In genomic region chr2:58566410-58567065, GRCm38 (mm10) we compare ENCODE assay signal across 7 mouse cellular contexts. TPM values are rescaled to one million over a fixed set of nuclear protein-coding genes. Genes with fewer than 3 reads are reported as not detected.
DNase-seq lines count a peak whose midpoint lies in the region; ATAC-seq and TF ChIP-seq lines count a peak whose summit lies in the region.

No protein-coding gene starts in this region.

- H3K4me3 ChIP-seq in embryonic facial prominence, embryonic 10.5 days = peak overlapping the region; percentile 94
- peak overlapping the region; percentile 77 for H3K4me3 ChIP-seq in heart, adult 2 months
- peak overlapping the region; percentile 83 for H3K4me3 ChIP-seq in limb, embryonic 13.5 days
- peak overlapping the region; percentile 91 for H3K4me3 ChIP-seq in midbrain, embryonic 13.5 days (replicated peaks)

- no peaks in the 10 kb centered on the region for H3K36me3 ChIP-seq in embryonic facial prominence, embryonic 10.5 days (replicated peaks)
- no peaks in the 10 kb centered on the region for H3K36me3 ChIP-seq in heart, adult 2 months (ENCODE audit: control insufficient read depth, insufficient read depth, low read length)
- no peaks in the 10 kb centered on the region for H3K36me3 ChIP-seq in limb, embryonic 13.5 days
- H3K36me3 ChIP-seq in midbrain, embryonic 13.5 days = no peaks in the 10 kb centered on the region

- DNase-seq in adrenal gland, adult 8-10 months = peak; percentile 56
- peak; percentile 73 for DNase-seq in embryonic facial prominence, embryonic 10.5 days (ENCODE audit: low spot score)
- peak; percentile 78 to 81 for DNase-seq in heart, adult 2 months
- DNase-seq in kidney, adult 18-20 months = peak; percentile 76
- peak; percentile 14 to 22 for DNase-seq in spleen, postnatal 36 days (ENCODE audit: low spot score in 2 of 2)

- peak overlapping the region; percentile 97 for H3K27ac ChIP-seq in embryonic facial prominence, embryonic 10.5 days (replicated peaks)
- peak overlapping the region; percentile 91 for H3K27ac ChIP-seq in heart, adult 2 months
- peak overlapping the region; percentile 96 for H3K27ac ChIP-seq in limb, embryonic 13.5 days
- peak overlapping the region; percentile 98 for H3K27ac ChIP-seq in midbrain, embryonic 13.5 days

- H3K79me2 ChIP-seq in heart, adult 2 months (replicated peaks; ENCODE audit: control insufficient read depth, insufficient read depth, low read length) = peaks cover 10% of the 10 kb centered on the region

- TF ChIP-seq POLR2A in heart, adult 2 months (IDR thresholded peaks at IDR 0.05; ENCODE audit: insufficient read depth, low read depth, low read length) = no peak

- intact Hi-C loops in heart, adult 2 months (cut with DNase I) = loop anchor here (1.0 to 5.0 kb wide), 4 partner anchors 34 to 101 kb away; no protein-coding TSS in a partner anchor

- peaks cover 50% of the 10 kb centered on the region for H3K4me1 ChIP-seq in embryonic facial prominence, embryonic 10.5 days
- H3K4me1 ChIP-seq in heart, adult 2 months (ENCODE audit: control insufficient read depth, insufficient read depth, low read length) = peaks cover 13% of the 10 kb centered on the region
- H3K4me1 ChIP-seq in limb, embryonic 13.5 days = peaks cover 56% of the 10 kb centered on the region
- H3K4me1 ChIP-seq in midbrain, embryonic 13.5 days (replicated peaks) = peaks cover 45% of the 10 kb centered on the region

- ATAC-seq in limb, embryonic 13.5 days (ENCODE audit: low FRiP score, low read depth) = peak; percentile 60
- peak; percentile 77 for ATAC-seq in midbrain, embryonic 13.5 days

- TF ChIP-seq EP300 in heart, adult 2 months (IDR thresholded peaks at IDR 0.05; ENCODE audit: insufficient read depth, low read depth, low read length) = no peak

- peak overlapping the region; percentile 78 for H3K4me2 ChIP-seq in limb, embryonic 13.5 days (replicated peaks)
- H3K4me2 ChIP-seq in midbrain, embryonic 13.5 days (replicated peaks) = peak overlapping the region; percentile 72

- WGBS in embryonic facial prominence, embryonic 10.5 days = under 1% methylated on average over 78 of the region's 78 CpGs
- 3% methylated on average over 61 of the region's 78 CpGs for WGBS in heart, adult 2 months
- under 1% methylated on average over 40 of the region's 78 CpGs for WGBS in limb, embryonic 13.5 days
- under 1% methylated on average over 46 of the region's 78 CpGs for WGBS in midbrain, embryonic 13.5 days

- H3K27me3 ChIP-seq in embryonic facial prominence, embryonic 10.5 days (replicated peaks; ENCODE audit: low read depth, poor library complexity, severe bottlenecking) = no peaks in the 10 kb centered on the region
- H3K27me3 ChIP-seq in heart, adult 2 months (ENCODE audit: control insufficient read depth, insufficient read depth, low read length) = no peaks in the 10 kb centered on the region
- H3K27me3 ChIP-seq in limb, embryonic 13.5 days = no peaks in the 10 kb centered on the region
- H3K27me3 ChIP-seq in midbrain, embryonic 13.5 days = no peaks in the 10 kb centered on the region

- no peaks in the 10 kb centered on the region for H3K9me3 ChIP-seq in embryonic facial prominence, embryonic 10.5 days
- H3K9me3 ChIP-seq in limb, embryonic 13.5 days = no peaks in the 10 kb centered on the region
- H3K9me3 ChIP-seq in midbrain, embryonic 13.5 days = no peaks in the 10 kb centered on the region

- no peak for TF ChIP-seq CTCF in heart, adult 2 months (IDR thresholded peaks at IDR 0.05)

- H3K9ac ChIP-seq in heart, adult 2 months (ENCODE audit: low read depth, low read length) = peak overlapping the region; percentile 96
- peak overlapping the region; percentile 88 for H3K9ac ChIP-seq in limb, embryonic 13.5 days
- peak overlapping the region; percentile 91 for H3K9ac ChIP-seq in midbrain, embryonic 13.5 days (replicated peaks)

RNA-seq across cellular contexts. Expression of gene Acvr1, which starts 0.4 kb away (rescaled TPM):
- total RNA-seq in adrenal gland, adult 8-10 months (2022) = 10 to 100 TPM; 32.9 to 91.3 (median 59.6) TPM
- polyA plus RNA-seq in embryonic facial prominence, embryonic 10.5 days (2016; fragmentation: Nextera tagmentation; extraction: Ambion mirVana) = 3.7 and 4.3 TPM in 2 replicates
- total RNA-seq in heart, adult 2 months (2021) = 10 to 100 TPM; 14.6 to 15.7 TPM
- 7.4 and 12.1 TPM in 2 replicates for polyA plus RNA-seq in heart, adult 2 months (2012; rRNA removed)
- 7.9 and 8.6 TPM in 2 replicates for polyA plus RNA-seq in limb, embryonic 13.5 days (2015; fragmentation: Nextera tagmentation; extraction: Ambion mirVana)
- polyA plus RNA-seq in midbrain, embryonic 13.5 days (2015; fragmentation: Nextera tagmentation; extraction: Ambion mirVana) = 3.6 and 4.2 TPM in 2 replicates

RNA-seq across cellular contexts. Expression of gene Upp2, which starts 0.6 kb away (rescaled TPM):
- 10 to 100 TPM; 11.2 to 25.6 (median 20.1) TPM for total RNA-seq in adrenal gland, adult 8-10 months (2022)
- polyA plus RNA-seq in embryonic facial prominence, embryonic 10.5 days (2016; fragmentation: Nextera tagmentation; extraction: Ambion mirVana) = 4.6 and 6.3 TPM in 2 replicates
- 1 to 10 TPM; 2.2 to 3.3 TPM for total RNA-seq in heart, adult 2 months (2021)
- polyA plus RNA-seq in heart, adult 2 months (2012; rRNA removed) = 3.0 and 5.1 TPM in 2 replicates
- 9.5 and 10.4 TPM in 2 replicates for polyA plus RNA-seq in limb, embryonic 13.5 days (2015; fragmentation: Nextera tagmentation; extraction: Ambion mirVana)
- polyA plus RNA-seq in midbrain, embryonic 13.5 days (2015; fragmentation: Nextera tagmentation; extraction: Ambion mirVana) = 9.8 and 11.6 TPM in 2 replicates

Comparison
In these comparisons a context has a peak if more than half of its experiments do, and no peak if none do; other contexts are left out.
1. Peak in every context shown above with its lines: DNase-seq, ATAC-seq, H3K4me3 ChIP-seq and H3K27ac ChIP-seq.
2. DNase-seq: peak in every context shown above with its lines; median percentile 80 in heart, adult 2 months; 76 in kidney, adult 18-20 months; 73 in embryonic facial prominence, embryonic 10.5 days; 56 in adrenal gland, adult 8-10 months; 18 in spleen, postnatal 36 days.